Mouse (Mus musculus) spleen, adult 2 months (tissue): ENCODE data around the gene Aatk. TPM values are rescaled to one million over a fixed set of nuclear protein-coding genes. Genes with fewer than 3 reads are reported as not detected.

Experiments used
- DNase-seq, 2 experiments: peaks; one replicate each; pipeline versions ENCODE4 v3.0.0 to v3.0.0-alpha.2; 2012 to 2021; ENCODE audit warnings: low spot score in 2 of 2, low read depth in 1 of 2
- H3K27ac ChIP-seq: fragments of 200-500 bp; 2 replicates; pipeline ENCODE4 v1.5.1; 2012; ENCODE audit warnings: low read length, inconsistent platforms; ENCODE audit not compliant: insufficient read depth
- H3K27me3 ChIP-seq: fragments of 200-500 bp; 2 replicates; pipeline ENCODE4 v1.6.1; 2012; ENCODE audit warnings: mild to moderate bottlenecking, moderate library complexity, low read length, inconsistent platforms; ENCODE audit not compliant: control insufficient read depth, insufficient read depth
- H3K36me3 ChIP-seq: fragments of 200-500 bp; 2 replicates; pipeline ENCODE4 v1.6.1; 2012; ENCODE audit warnings: mild to moderate bottlenecking, low read length, inconsistent platforms; ENCODE audit not compliant: control insufficient read depth, insufficient read depth
- H3K4me1 ChIP-seq: fragments of 200-500 bp; 2 replicates; pipeline ENCODE4 v1.6.1; 2011; ENCODE audit warnings: inconsistent platforms; ENCODE audit not compliant: control insufficient read depth, insufficient read depth, insufficient read length
- H3K4me3 ChIP-seq: fragments of 200-500 bp; 2 replicates; pipeline ENCODE4 v1.5.1; 2011; ENCODE audit warnings: mild to moderate bottlenecking, inconsistent platforms; ENCODE audit not compliant: insufficient read depth, insufficient read length; ENCODE audit errors: extremely low read depth
- CTCF ChIP-seq: fragments of 200-500 bp; IDR thresholded peaks from 2 replicates; pipeline ENCODE4 v1.5.1; 2011; ENCODE audit warnings: mild to moderate bottlenecking, inconsistent platforms; ENCODE audit not compliant: insufficient read depth, insufficient read length, insufficient replicate concordance; ENCODE audit errors: extremely low read depth
- POLR2A ChIP-seq: fragments of 200-500 bp; IDR thresholded peaks from 2 replicates; pipeline ENCODE4 v1.6.1; 2011; ENCODE audit warnings: low read depth, low read length, inconsistent platforms
- WGBS: fragments of 180-500 bp; shearing (Covaris S2); methylation state at CpG from one replicate; pipeline ENCODE4 v1.1.7; 2018; 5-methylcytosine and 5-hydroxymethylcytosine counted together
- polyA plus RNA-seq: library from polyadenylated mRNA; depleted of rRNA; stranded (reverse); fragments of >200 nt; gene quantifications from 2 replicates; pipeline ENCODE4 v1.2.3, GENCODE M21; 2012; rRNA removed

Gene Aatk
- polyA plus RNA-seq: 7.4 and 9.1 TPM in 2 replicates

- WGBS: 12% methylated on average over 50 of the region's 63 CpGs
- H3K36me3 ChIP-seq: no peaks in the 10 kb centered on the region
- H3K27ac ChIP-seq: no peak within 1 kb of the TSS
- H3K27me3 ChIP-seq: peaks cover 15% of the 10 kb centered on the region; the same call in 1 of the 2 replicates
- DNase-seq: no peak
- H3K4me3 ChIP-seq: peak within 1 kb of the TSS; percentile 27; the same call in 1 of the 2 replicates
- no peak for TF ChIP-seq CTCF
- TF ChIP-seq POLR2A: no peak
- no peaks in the 10 kb centered on the region for H3K4me1 ChIP-seq
Measured at GRCm38 (mm10) chr11:120046553-120047191, at the start of gene Aatk. Gene Aatk (minus strand): TSS chr11:120047167.

DNA sequence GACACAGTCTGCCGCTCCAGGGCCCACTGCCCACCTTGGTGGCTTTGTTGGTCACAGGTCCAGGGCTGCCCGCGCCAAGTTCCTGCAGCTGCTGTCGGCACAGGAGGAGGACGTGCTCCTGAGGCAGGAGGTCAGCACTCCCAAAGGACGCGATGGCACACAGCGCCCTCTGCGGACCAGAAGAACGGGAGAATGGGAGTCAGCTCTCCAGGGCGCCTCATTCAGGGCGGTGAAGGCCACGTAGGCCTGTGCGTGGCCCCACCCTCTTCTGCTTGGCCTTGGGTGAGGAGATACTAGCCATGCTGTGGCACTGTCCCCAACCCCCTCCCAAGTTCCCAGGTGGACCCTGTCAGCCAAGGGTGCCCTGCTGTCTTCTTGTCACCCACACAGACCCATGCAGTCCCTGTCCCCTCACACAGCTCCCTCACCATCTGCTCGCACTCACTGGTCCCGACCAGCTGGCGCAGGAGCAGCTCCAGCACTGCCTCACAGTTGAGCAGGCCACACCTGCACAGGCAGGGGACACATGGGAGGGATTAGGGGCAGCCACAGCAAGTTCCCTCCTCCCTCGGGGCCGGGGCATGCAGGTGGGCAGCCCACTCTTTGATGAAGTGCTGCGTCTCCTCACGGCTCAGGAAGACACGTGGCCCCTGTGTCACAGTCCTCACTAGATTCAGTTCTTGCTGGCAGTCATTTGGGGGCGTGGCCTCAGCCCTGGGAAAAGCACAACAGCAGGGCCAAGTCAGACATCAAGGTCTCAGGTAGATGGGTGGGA, 46.0 kb upstream of the Aatk start:
- no peak for DNase-seq
- Histone ChIP-seq H3K36me3 (peaks cover 40% of the 10 kb centered on the region), H3K4me3 (no peak overlapping the region), H3K27me3 (no peaks in the 10 kb centered on the region), H3K27ac (no peak overlapping the region), H3K4me1 (peaks cover 6% of the 10 kb centered on the region; the same call in 1 of the 2 replicates)
- WGBS: 78% methylated on average over 23 of the region's 23 CpGs
- TF ChIP-seq CTCF (no peak), POLR2A (no peak)

DNA sequence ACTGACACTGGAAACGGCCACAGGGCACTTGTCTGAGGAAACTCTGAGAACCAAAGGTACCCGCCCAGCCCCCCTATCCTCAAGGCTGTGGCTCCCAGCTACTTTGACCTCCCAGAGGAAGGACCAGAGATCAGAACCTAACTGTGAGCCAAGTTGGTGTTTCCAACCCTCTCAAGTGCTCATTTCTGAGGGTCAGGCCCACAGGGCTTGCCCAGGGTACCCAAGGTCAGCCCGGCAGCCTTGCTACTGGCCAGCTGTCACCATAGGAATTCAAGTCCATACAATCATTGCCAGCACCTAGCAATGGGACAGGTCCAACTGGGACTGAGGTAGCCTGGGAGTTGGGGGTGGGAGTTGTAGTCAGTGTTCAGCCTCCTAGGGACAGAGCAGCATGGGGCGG, 43.7 kb upstream of the Aatk start:
- no peak for TF ChIP-seq POLR2A
- TF ChIP-seq CTCF: no peak
- H3K36me3 ChIP-seq: peaks cover 40% of the 10 kb centered on the region
- DNase-seq: no peak
- 92% methylated on average over 4 of the region's 4 CpGs for WGBS
- H3K27ac ChIP-seq: no peak overlapping the region
- H3K4me1 ChIP-seq: peaks cover 9% of the 10 kb centered on the region; the same call in 1 of the 2 replicates
- H3K4me3 ChIP-seq: no peak overlapping the region
- H3K27me3 ChIP-seq: no peaks in the 10 kb centered on the region

- DNase-seq: peak; percentile 92 to 98
- 0% methylated on average over 41 of the region's 42 CpGs for WGBS
- Histone ChIP-seq H3K27ac (0 out of 2 replicates have a peak within 1 kb of the TSS, but pooled peaks have one; percentile 3), H3K4me1 (peaks cover 9% of the 10 kb centered on the region; the same call in 1 of the 2 replicates), H3K27me3 (no peaks in the 10 kb centered on the region), H3K4me3 (peak within 1 kb of the TSS; percentile 90), H3K36me3 (peaks cover 6% of the 10 kb centered on the region; the same call in 1 of the 2 replicates)
- TF ChIP-seq CTCF (no peak), POLR2A (no peak; the same call in 1 of the 2 replicates)
Measured at GRCm38 (mm10) chr11:120086702-120087152, 39.8 kb upstream of the Aatk start, which contains the start of gene Cep131. Gene Cep131 (minus strand): TSS chr11:120086827.

GRCm38 (mm10) chr11:120085891-120086627, 39.1 kb upstream of the Aatk start:
- 0 out of 2 replicates have a peak overlapping the region, but pooled peaks have one; percentile 3 for H3K27ac ChIP-seq
- H3K36me3 ChIP-seq: no peaks in the 10 kb centered on the region; the same call in 1 of the 2 replicates
- TF ChIP-seq CTCF: no peak
- no peak for TF ChIP-seq POLR2A
- H3K4me3 ChIP-seq: peak overlapping the region; percentile 90
- 1% methylated on average over 25 of the region's 25 CpGs for WGBS
- DNase-seq: peak in 1 of 2 experiments; percentile 13
- H3K4me1 ChIP-seq: peaks cover 9% of the 10 kb centered on the region; the same call in 1 of the 2 replicates
- no peaks in the 10 kb centered on the region for H3K27me3 ChIP-seq

- no peak for TF ChIP-seq CTCF
- TF ChIP-seq POLR2A: no peak
- no peak for DNase-seq
- 94% methylated on average over 6 of the region's 6 CpGs for WGBS
- Histone ChIP-seq H3K4me1 (no peaks in the 10 kb centered on the region), H3K27me3 (no peaks in the 10 kb centered on the region), H3K36me3 (peaks cover 4% of the 10 kb centered on the region; the same call in 1 of the 2 replicates), H3K4me3 (no peak overlapping the region), H3K27ac (no peak overlapping the region)
Measured at GRCm38 (mm10) chr11:120080282-120080681, 33.3 kb upstream of the Aatk start.
